Mouse (Mus musculus): ENCODE data around the gene Stac3.

GRCm38 (mm10) chr10:127530945-127531344, 29.5 kb downstream of the Stac3 start:
- TF ChIP-seq CTCF (IDR thresholded peaks at IDR 0.05; ENCODE audit: borderline replicate concordance, extremely low read depth, insufficient read depth, insufficient read length) (no peak), POLR2A (IDR thresholded peaks at IDR 0.05; ENCODE audit: borderline replicate concordance, extremely low read depth, insufficient read depth, insufficient read length, poor library complexity, severe bottlenecking) (no peak)
